Comparison of ENCODE assay signal across 8 mouse cellular contexts in the genomic region with DNA sequence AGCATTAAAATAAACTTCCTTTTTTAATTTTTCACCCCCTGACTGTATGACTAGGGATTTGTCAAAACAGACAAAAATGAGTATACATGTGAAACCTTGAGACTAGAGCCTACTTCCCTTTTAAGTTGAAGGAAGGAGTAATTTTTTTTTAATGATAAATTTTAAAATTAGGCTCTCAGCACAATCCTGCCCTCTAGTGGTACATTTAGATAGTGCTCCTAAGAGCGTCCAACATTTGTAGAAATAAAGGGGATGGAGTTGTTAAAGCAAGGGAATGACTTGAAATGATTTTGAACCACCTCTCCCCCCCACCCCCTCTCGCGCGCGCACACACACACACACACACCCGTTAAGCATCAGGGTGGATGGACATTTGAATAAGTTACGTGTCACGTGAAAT.
A peak's percentile ranks its signal among the peaks of the same experiment; 100 is the strongest.
DNase-seq lines count a peak whose midpoint lies in the region; TF ChIP-seq lines count a peak whose summit lies in the region.

No protein-coding gene starts in this region.

- DNase-seq in heart, postnatal 4 days: peak; percentile 21
- no peak for DNase-seq in heart, adult 11 months
- no peak for DNase-seq in testis, postnatal 14 days (ENCODE audit: low spot score)
- DNase-seq in brain, embryonic 14.5 days (ENCODE audit: low read depth): peak; percentile 57
- DNase-seq in mesoderm, embryonic 11.5 days (ENCODE audit: low read depth, low spot score): peak; percentile 31
- no peak for DNase-seq in urinary bladder, postnatal 4 days (ENCODE audit: low spot score in 2 of 2)
- DNase-seq in left cerebral cortex, adult 8-10 months (ENCODE audit: low spot score in 2 of 2): no peak

- H3K27ac ChIP-seq in testis, adult 2 months (ENCODE audit: control insufficient read depth, insufficient read depth, low read depth, low read length): no peak overlapping the region

- no peaks in the 10 kb centered on the region for H3K4me1 ChIP-seq in testis, adult 2 months (ENCODE audit: control insufficient read depth, insufficient read depth, low read length)

- no peaks in the 10 kb centered on the region for H3K36me3 ChIP-seq in testis, adult 2 months (ENCODE audit: control insufficient read depth, insufficient read depth, low read length)

- no peak for TF ChIP-seq POLR2A in testis, adult 2 months (IDR thresholded peaks at IDR 0.05; ENCODE audit: control insufficient read depth, low read depth, low read length)
- TF ChIP-seq POLR2A in brain, embryonic 14.5 days (IDR thresholded peaks at IDR 0.05; ENCODE audit: borderline replicate concordance, extremely low read depth, insufficient read depth, insufficient read length, poor library complexity, severe bottlenecking): no peak

- TF ChIP-seq CTCF in testis, adult 2 months (IDR thresholded peaks at IDR 0.05; ENCODE audit: control insufficient read depth, insufficient read depth, insufficient replicate concordance, low read depth, low read length): peak; percentile 12; the same call in 1 of the 2 replicates
- TF ChIP-seq CTCF in brain, embryonic 14.5 days (IDR thresholded peaks at IDR 0.05; ENCODE audit: borderline replicate concordance, extremely low read depth, insufficient read depth, insufficient read length): 0 out of 2 replicates have a peak, but pooled peaks have one; percentile 12

- H3K27me3 ChIP-seq in testis, adult 2 months (ENCODE audit: control insufficient read depth, insufficient read depth, low read length): no peaks in the 10 kb centered on the region

- H3K4me3 ChIP-seq in testis, adult 2 months (ENCODE audit: control insufficient read depth, low read depth, low read length): no peak overlapping the region

Comparison
In these comparisons a context has a peak if more than half of its experiments do, and no peak if none do; other contexts are left out.
1. DNase-seq: peak in heart, postnatal 4 days (single experiment), brain, embryonic 14.5 days (single experiment) and mesoderm, embryonic 11.5 days (single experiment); none in heart, adult 11 months (single experiment), testis, postnatal 14 days (single experiment), urinary bladder, postnatal 4 days (0 of 2) and left cerebral cortex, adult 8-10 months (0 of 2).